Mouse (Mus musculus): Measurements from ENCODE around the gene Gk. TPM values are rescaled to one million over a fixed set of nuclear protein-coding genes. Genes with fewer than 3 reads are reported as not detected.
A peak's percentile ranks its signal among the peaks of the same experiment; 100 is the strongest.

Gk gene
- polyA plus RNA-seq (2012; rRNA removed): 4.7 and 5.7 TPM in 2 replicates

DNA sequence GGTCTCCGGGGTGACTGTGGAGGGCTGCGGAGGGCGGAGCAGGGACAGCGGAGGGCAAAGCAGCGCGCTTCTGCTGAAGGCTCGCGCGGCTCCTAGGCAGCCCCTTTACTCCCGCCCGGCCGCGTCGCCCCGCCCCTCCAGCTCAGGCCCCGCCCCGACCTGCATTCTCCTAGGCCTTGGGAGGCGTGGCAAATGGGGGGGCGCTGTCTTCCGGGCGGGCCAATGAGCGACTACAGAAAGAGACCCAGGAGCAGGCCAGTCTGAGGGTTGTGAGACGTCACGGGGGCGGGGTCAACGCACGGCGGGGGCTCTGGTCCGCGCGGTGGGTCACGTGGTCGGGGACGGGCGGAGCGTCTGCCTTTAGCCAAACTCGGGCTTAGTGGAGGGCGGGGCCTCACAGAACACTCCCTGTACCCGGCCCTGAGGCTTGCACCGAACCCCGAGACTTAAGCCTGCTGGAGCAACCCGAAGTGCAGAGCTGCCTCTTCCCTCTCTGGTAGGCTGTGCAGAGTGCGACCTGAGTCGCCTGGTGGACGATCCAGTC, at the start of gene Gk:
TSS of gene Gk (minus strand) at position 276 of the 544 bp plus-strand sequence.
- DNase-seq (ENCODE audit: low spot score): peak; percentile 78

DNA sequence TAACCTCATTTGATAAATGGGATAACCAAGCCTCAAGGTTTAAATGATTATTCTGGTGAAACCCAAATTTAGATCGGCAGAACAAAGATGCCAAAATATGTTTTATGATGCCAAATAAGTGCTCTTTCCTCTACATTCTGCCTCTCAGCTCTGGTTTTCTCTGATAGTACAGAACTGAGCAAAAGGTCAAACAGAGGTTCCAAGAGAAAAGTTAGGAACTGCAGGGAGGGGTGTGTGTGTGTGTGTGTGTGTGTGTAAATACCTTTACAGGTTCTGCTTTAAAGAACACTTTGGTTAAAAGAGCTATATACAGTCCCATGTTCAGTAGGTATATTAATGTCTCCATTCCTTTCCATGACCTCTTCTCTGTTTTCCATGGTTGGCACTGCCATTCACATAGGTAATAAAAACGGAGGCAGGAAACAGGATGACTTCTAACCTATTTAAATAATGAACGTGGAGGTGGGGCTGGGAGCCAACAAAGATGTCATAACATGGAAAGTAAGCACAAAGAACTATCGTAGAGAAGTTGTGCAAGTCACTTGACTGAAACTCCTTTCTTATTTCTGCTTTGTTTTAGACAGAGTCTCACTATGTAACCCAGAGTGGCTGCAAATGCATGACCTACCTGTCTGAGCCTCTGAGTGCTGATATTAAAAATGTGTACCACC, 28.2 kb upstream of the Gk start:
- DNase-seq (ENCODE audit: low spot score): no peak

DNA sequence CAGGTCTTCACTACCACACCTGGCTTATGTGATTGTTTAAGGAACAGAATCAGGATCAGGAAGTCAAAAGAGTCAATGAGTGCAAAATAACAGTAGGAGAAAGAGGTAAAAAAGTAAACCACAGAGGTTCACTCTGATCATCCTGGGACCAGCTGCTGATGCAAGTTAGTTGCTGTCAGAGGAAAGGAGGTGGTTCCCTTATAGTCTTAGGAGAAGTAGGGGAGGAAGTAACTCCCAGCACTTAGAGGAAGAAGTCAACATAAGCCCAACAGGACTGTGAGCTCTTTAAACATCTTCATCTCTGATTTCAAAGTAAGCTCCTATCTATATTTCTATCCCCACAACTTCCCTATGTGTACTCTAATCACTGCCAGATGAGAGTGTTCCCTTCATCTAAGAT, 26.4 kb upstream of the Gk start:
- no peak for DNase-seq (ENCODE audit: low spot score)

- DNase-seq (ENCODE audit: low spot score): no peak
These were observed 20.8 kb upstream of the Gk start for GRCm38 (mm10) chrX:85797449-85797848.

DNA sequence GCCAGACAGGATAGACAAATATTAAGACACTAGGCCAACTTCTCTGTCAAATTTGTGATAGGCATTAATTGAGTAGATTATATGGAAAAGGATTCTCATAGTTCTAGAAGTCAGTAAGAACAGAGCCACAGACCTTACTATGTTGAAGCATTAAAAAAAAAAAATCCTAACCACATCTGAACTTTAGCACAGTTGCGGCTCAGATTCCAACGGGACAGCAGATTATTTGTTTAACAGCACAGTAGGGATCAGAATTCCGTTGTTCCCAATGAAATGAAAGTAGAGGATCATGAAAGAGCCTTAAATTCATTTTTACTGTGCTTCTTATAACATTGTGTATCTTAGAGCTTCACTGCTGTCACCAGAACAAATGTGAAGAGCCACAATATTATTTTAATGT, 1.7 kb upstream of the Gk start:
- DNase-seq (ENCODE audit: low spot score): no peak

DNA sequence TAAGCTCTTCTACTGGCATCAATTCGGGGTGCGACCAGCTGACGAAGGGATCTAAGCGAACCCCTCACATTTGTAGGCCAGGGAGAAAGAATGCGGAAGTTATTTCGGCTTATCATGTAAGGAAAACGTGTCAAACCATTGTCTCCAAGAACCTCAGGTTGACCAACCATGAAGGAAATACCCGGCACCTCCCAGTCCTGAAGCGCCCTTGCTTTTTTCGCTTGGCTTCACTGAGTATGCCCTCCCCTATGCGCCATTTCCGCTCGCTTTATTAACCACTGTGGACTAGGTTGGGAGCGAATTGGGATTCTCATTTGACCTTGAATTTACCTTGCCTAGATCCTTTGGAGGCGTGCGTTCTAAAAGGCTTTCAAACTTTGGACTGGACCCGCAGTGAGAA, 522 bp upstream of the Gk start:
- peak; percentile 26 for DNase-seq (ENCODE audit: low spot score)

- no peak for DNase-seq (ENCODE audit: low spot score)
These were observed 608 bp downstream of the Gk start for GRCm38 (mm10) chrX:85775879-85776543.

DNA sequence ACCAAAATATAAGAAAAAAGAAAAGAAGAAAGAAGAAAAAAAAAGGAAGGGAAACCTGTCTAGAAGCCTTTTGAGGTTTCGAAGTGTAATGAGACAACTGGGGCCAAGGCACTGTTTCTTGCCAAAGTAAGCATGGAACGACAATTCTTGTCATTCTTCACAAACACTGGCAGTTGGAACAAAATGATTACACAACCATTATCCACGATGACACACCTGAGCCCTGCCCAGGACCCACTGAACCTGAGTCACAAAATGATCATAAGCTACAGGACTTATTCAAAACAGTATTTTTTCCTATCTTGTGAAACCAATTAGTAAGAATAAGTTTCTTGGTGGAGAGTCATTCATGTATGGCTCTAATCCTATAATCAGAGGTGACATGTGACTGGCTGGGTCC, 5.3 kb downstream of the Gk start:
- no peak for DNase-seq (ENCODE audit: low spot score)

DNA sequence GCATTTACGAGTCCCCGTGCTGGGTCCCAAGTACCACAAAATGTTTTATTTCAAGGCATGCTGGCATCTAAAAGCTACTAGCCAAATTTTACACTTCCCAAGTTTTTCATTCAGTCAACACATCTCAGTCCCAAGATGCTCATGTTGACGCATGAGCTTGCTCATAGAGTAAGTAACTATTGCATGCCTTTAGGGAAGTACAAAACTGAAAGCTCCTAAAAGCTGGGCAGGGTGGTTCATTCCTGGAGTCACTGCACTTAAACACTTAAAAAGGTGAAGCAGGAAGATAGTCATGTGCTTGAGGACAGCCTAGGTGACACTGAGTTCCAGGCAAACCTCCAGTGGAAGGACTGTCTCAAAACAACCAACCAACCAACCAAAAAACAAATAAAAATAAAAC, 5.9 kb downstream of the Gk start:
- DNase-seq (ENCODE audit: low spot score): no peak

DNA sequence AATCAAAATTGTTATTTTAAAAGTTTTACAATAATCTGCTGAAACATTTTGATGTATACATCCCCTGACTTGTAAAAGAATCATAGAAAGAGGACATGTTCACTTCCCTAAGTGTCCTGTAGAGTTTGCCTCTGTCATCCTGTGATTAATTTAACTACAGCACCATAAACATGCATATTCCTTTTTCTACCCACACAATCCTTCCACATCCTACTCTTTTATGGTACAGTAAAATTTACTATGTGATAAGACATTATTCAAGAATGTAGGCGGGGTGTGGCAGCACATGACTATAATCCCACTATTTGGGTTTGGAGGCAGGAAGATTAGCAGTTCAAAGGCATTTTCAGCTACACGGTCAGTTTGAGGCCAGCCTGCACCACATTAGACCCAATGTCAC, 8.0 kb downstream of the Gk start:
- no peak for DNase-seq (ENCODE audit: low spot score)

GRCm38 (mm10) chrX:85756005-85756404, 20.6 kb downstream of the Gk start:
- DNase-seq (ENCODE audit: low spot score): no peak

DNA sequence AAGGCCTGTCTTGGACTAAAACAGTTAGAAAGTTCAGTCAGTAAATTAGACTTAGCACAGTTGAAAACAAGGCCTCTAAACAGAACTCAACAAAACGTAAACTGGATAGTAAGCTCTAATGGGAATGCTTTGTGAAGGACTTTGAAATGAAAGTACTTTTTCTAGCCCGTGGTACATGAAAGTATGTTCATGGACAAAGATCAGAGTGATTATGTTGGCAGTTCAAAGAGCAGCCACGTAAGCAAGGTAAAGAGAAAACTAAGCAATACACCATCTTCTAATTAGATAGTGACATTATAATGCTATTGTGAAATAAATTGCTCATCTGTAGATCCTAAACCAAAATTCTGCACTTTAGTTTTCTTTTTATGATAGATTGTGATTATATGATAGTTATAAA, 32.8 kb downstream of the Gk start:
- DNase-seq (ENCODE audit: low spot score): no peak

GRCm38 (mm10) chrX:85733228-85733627, 43.4 kb downstream of the Gk start:
- no peak for DNase-seq (ENCODE audit: low spot score)

DNA sequence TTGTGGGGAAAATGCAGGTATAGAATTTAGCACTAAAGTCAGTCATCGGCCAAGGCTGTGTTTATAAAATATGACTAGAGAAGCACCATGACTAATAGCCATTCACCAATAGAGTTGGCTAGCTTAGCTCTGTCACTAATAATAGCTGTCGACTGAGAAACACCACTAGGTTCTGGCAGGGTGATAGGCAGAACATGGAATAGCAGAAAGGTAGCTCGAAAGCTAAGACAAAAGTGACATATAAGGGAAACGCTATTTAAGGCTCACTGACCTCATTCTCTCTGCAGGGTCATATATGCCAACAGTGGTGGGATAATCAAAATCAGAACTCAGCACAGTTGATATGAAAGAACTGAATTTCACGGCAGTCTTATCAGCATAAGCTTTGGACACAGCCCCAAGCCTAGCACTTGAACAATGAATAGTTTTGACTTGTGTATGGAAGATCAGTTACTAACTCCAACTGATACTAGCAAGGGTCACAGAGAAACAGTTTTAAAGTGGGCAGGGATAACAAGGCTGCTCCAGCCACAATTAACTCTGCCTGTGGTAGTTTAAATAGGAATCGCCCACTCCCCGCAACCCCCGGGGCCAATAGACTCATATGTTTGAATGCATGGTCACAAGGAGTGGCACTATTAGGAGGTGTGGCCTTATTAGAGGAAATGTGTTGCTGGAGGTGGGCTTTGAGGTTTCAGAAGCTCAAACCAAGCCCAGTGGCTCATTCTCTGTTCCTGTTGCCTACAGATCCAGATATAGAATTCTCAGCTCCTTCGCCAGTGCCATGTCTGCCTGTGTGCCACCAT, 45.3 kb downstream of the Gk start:
- DNase-seq (ENCODE audit: low spot score): no peak

- DNase-seq (ENCODE audit: low spot score): no peak
These were observed 55.4 kb downstream of the Gk start for GRCm38 (mm10) chrX:85721226-85721625.

DNA sequence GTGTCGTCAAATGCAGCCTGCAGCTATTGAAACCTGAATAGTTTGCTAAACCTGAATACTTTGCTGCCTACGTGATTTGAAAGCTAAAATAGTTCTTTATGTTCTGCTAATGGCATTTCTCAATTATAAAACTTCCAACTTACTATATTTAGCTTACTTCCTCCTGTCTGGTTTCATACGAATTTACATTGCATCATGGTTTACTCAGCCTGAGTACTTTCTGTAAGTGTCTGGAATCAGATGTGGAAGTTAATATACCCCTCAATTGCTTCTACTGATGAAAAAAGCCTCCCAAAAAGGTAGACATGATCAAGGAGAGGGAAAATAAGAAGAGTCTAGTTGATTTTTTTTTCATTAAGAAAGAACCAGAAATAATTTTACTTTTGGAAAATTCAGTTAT, 66.2 kb downstream of the Gk start:
- DNase-seq (ENCODE audit: low spot score): no peak

- no peak for DNase-seq (ENCODE audit: low spot score)
These were observed 70.9 kb downstream of the Gk start for GRCm38 (mm10) chrX:85705715-85706114.

- no peak for DNase-seq (ENCODE audit: low spot score)
These were observed 92.9 kb downstream of the Gk start for GRCm38 (mm10) chrX:85683723-85684122.

GRCm38 (mm10) chrX:85682125-85682524, 94.5 kb downstream of the Gk start:
- DNase-seq (ENCODE audit: low spot score): no peak

DNA sequence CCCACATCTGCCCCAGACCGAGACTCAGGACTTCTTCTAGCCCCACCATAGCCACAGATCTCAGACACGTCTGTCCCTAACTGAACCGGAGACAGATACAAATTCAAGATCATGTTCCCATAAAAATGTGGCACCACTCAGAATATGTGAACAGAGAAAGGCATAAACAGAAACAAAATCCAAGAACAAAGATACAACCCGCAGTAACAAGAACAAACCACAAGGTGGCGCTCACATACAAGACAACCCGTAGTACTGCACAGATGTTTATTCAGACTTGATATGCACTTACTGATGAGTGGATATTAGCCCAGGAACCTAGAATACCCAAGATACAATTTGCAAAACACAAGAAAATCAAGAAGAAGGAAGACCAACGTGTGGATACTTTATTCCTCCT, 99.8 kb downstream of the Gk start:
- no peak for DNase-seq (ENCODE audit: low spot score)

All from urinary bladder, adult 2 months (tissue).